Mouse (Mus musculus): ENCODE results near the gene Trim67.

Gene Trim67

DNA sequence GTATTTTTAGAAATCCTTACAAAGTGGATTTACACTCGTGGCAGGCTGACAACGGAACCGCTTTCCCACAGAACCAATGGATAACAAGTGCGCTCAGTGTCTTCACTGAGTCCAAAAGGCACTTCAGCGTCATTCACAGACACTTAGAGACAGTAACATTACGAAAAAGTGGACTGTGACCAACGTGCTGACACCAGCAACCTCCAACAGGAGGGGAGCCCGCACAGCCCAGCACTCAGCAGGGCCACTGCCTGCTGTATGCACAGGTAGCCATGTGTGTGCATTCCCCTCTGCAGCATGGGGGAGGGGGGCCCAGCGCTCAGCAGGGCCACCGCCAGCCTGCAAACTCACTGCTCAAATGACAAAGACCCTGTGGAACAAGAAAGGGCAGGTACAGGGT is 46.5 kb downstream of the Trim67 start:
- CTCF ChIA-PET = no interaction called here
- POLR2A ChIA-PET = interaction anchor here in 2 of 4 experiments (0.5 to 1.3 kb wide), 2 partner anchors 17 to 43 kb away, joined by 4 to 5 read pairs; no protein-coding TSS in a partner anchor

DNA sequence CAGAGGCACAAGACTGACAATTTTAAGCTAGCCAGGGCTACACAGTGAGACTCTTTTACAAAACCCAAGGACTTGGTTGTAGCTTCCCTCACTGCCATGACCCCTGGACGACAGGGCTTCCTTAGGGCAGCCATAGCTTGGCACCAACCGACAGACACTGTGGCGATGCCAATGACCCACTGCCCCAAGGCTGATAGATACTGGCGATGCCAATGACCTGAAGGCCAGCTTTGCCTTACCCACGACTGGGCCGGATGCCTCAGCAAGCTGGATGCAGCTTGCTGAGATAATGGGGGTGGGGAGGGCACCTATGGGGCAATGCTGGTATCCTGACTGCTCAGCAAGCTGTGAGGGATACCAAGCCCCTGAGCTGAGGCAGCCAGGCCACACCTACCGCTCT is 48.0 kb downstream of the Trim67 start:
- POLR2A ChIA-PET = interaction anchor here in 1 of 4 experiments (1.3 kb wide), 1 partner anchor 14 kb away, joined by 3 read pairs; no protein-coding TSS in a partner anchor

DNA sequence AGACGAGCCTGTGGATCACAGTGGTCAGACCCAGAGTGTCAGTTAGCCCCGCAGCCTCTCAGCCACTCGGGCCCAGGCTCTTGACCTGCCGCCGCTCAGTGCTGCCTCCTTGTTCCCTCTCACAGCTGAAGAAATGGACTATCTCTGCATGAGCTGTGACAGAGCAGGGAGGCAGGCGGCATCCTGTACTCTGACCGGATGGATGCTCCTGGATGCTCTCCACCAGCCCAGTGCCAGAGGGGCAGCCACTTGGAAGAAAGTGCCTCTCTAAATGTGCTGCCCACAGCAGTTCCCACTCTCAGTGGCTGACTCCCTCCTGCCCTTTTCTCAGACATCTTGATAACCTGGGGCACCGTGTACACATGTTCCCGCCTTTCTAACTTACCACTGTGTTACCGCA is 48.9 kb downstream of the Trim67 start:
- ChIA-PET POLR2A (interaction anchor here in 2 of 4 experiments (0.7 to 1.3 kb wide), 3 partner anchors 15 to 54 kb away, joined by 3 to 4 read pairs (median 3); no protein-coding TSS in a partner anchor), CTCF (interaction anchor here in 1 of 4 experiments (0.5 kb wide), 1 partner anchor 89 kb away, joined by 7 read pairs; no protein-coding TSS in a partner anchor)

More for the DNA sequence above, 48.0 kb downstream of the Trim67 start:
- CTCF ChIA-PET = interaction anchor here in 1 of 4 experiments (0.5 kb wide), 1 partner anchor 317 kb away, joined by 5 read pairs; no protein-coding TSS in a partner anchor

- POLR2A ChIA-PET = interaction anchor here in 1 of 4 experiments (1.2 to 3.1 kb wide), 2 partner anchors 12 to 16 kb away, joined by 3 to 21 read pairs; no protein-coding TSS in a partner anchor
Observed at GRCm38 (mm10) chr8:124842929-124843328, 50.0 kb downstream of the Trim67 start.

DNA sequence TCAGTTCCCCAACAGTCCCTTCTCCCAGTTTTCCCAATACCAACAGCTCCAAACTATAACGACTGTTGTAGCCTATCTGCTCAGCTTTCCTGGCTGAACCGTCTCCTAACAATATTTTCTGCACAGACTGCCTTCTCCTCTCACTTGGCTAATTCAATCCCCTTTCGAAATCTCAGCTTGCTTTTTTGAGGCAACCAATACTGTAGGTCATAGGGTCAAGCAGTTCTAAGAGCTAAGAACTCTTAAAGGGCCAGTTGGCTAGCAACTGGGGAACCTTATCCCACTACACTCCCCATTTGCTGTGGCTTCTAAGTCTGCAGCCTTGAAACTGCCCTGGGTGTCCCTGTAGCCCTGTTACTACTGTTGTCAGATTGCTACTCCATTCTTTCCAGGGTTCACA is 52.2 kb downstream of the Trim67 start:
- ChIA-PET POLR2A (interaction anchor here in 3 of 4 experiments (0.6 to 3.1 kb wide), 6 partner anchors 9 to 1741 kb away, joined by 3 to 21 read pairs (median 5); partner anchors contain the start of genes 2810004N23Rik (in 1 of the 3) and Gnpat (in 1 of the 3)), CTCF (interaction anchor here in 2 of 4 experiments (0.6 to 1.4 kb wide), 3 partner anchors 9 to 44 kb away, joined by 3 to 7 read pairs (median 3); no protein-coding TSS in a partner anchor)

More at GRCm38 (mm10) chr8:124842929-124843328, 50.0 kb downstream of the Trim67 start:
- CTCF ChIA-PET = interaction anchor here in 1 of 4 experiments (0.6 kb wide), 1 partner anchor 850 kb away, joined by 7 read pairs; no protein-coding TSS in a partner anchor

- ChIA-PET CTCF (no interaction called here), POLR2A (interaction anchor here in 2 of 4 experiments (1.0 to 3.1 kb wide), 5 partner anchors 9 to 15 kb away, joined by 4 to 21 read pairs (median 5); partner anchors contain the start of genes 2810004N23Rik (in 1 of the 2) and Gnpat (in 1 of the 2))
Observed at GRCm38 (mm10) chr8:124845573-124845972, 52.7 kb downstream of the Trim67 start.

DNA sequence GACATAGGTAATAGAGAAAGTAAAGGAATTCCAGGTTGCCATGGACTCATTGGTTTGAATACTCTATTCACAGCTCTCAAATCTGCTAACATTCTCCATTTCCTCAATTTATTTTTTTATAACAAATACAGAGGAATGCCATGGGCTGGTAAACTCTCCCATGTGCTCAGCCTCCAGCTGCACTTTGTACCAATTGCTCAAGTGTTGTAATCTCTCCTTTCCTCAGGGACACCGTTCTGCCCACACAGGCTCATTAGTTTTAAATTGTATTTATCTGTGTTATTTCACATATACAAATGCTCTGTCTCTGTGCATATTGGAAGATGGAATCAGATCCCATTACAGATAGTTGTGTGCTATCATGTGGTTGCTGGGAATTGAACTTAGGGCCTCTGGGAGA is 60.6 kb downstream of the Trim67 start:
- CTCF ChIA-PET = interaction anchor here in 1 of 4 experiments (0.6 kb wide), 1 partner anchor 92 kb away, joined by 3 read pairs; no protein-coding TSS in a partner anchor

GRCm38 (mm10) chr8:124859466-124859865 is 66.6 kb downstream of the Trim67 start:
- ChIA-PET POLR2A (interaction anchor here in 3 of 4 experiments (0.6 to 4.8 kb wide), 17 partner anchors 9 to 339 kb away, joined by 3 to 48 read pairs (median 5); partner anchors contain the start of gene Cog2 (in 1 of the 3)), CTCF (interaction anchor here (0.5 to 1.6 kb wide), 19 partner anchors 10 to 1624 kb away, joined by 3 to 11 read pairs (median 4); partner anchors contain the start of gene Spata2l (in 1 of the 4))

More for the DNA sequence above, 60.6 kb downstream of the Trim67 start:
- POLR2A ChIA-PET = interaction anchor here in 2 of 4 experiments (1.2 to 4.0 kb wide), 5 partner anchors 8 to 18 kb away, joined by 4 to 21 read pairs (median 5); no protein-coding TSS in a partner anchor

DNA sequence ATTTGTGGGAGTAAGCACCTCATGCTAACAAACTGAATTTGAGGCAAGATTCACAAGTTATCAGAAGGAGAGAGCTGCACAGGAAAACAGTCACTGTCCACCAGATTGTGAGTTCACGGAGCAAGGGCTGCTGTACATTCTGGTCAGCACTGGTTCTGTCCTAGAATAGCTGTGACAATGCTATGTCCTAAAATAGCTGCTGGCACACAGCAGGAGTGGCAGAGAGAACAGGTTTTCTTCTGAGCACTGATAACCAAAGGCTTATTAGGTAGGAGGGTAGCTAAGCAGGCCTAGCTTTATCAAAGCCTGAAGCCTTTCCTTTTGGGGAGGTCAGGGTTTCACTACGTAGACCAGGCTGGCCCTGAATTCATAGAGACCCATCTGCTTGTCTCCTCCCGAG is 67.3 kb downstream of the Trim67 start:
- POLR2A ChIA-PET = interaction anchor here in 3 of 4 experiments (0.6 to 4.8 kb wide), 11 partner anchors 12 to 70 kb away, joined by 3 to 48 read pairs (median 5); no protein-coding TSS in a partner anchor
- CTCF ChIA-PET = interaction anchor here (0.5 to 1.6 kb wide), 13 partner anchors 10 to 990 kb away, joined by 3 to 11 read pairs (median 4); no protein-coding TSS in a partner anchor

DNA sequence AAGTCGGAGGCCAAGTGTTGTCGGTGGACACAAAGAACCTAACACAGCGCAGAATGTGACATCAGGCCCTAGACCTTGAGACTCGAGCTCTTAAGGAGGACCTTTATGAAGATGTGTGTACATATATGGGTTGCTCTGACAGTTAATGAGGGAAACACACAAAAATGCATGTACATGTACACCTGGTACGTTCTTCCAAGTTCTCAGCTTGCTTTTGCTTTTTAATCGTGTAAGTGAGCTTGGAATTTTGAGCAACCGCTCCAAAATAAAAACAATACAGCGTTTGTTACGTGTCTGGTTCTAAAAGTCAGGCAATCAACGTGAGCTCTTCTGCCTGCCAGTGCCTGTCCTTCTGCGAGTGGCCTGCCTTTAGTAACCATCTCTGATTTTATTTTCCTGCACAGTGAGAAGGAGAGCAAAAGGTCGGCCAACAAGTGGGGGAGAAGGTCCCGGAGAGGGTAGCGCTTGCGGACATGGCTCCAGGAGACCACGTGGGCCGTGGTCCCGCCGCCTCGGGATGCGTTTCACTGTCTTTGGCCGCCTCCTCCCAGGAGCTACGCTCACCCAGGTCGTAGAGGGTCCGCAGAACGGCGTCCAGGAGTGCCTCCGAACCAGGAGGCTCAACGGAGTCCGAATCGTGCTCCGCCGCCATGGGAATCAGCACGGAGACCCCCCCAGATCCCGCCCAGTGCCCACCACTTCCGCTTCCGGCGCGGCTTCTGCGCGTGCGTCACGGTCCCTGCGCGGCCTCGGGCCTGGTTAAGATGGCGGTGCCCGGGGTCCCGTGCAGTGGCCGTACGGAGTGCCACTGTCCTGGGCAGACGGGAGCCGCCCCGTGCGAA is 69.7 kb downstream of the Trim67 start, which contains the start of the genes Gnpat and 2810004N23Rik:
TSS of gene Gnpat (plus strand) at position 713 of the 842 bp plus-strand sequence.
TSS of gene 2810004N23Rik (minus strand) at position 800 of the 842 bp plus-strand sequence.
- CTCF ChIA-PET = interaction anchor here in 3 of 4 experiments (0.5 to 1.4 kb wide), 6 partner anchors 9 to 199 kb away, joined by 3 to 6 read pairs (median 4); no protein-coding TSS in a partner anchor

DNA sequence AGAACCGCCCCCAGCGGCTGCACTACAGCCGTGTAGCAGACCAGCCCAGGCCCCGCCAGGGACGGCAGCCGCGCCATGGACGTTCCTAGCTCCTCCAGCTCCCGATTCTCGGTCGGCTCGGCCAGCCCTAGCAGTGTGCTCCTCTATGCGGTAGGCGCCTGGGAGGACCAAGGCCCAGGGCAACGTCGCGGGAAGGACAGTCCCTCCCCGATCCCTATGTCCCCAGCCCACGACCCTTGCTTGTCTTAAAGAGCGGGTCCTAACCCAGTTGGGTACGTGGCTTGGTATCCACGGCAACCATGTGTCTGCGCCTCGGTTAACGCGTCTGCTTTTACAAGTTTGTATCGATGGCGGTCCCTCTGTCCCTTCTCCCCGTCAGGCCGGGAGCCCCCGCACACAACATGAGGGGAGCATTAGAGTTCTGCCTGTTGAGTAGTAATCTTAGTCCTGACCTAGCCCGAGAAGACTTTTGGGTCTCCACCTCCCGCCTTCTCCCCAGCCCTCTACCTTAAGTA is 70.3 kb downstream of the Trim67 start:
- ChIA-PET CTCF (interaction anchor here in 2 of 4 experiments (1.0 to 1.4 kb wide), 3 partner anchors 16 to 183 kb away, joined by 3 read pairs; no protein-coding TSS in a partner anchor), POLR2A (interaction anchor here in 3 of 4 experiments (0.6 to 4.8 kb wide), 13 partner anchors 9 to 707 kb away, joined by 3 to 48 read pairs (median 5); partner anchors contain the start of genes Egln1 (in 1 of the 3) and Trim67 (in 1 of the 3))

More for the DNA sequence above, 69.7 kb downstream of the Trim67 start, which contains the start of the genes Gnpat and 2810004N23Rik:
- POLR2A ChIA-PET = interaction anchor here (0.6 to 4.8 kb wide), 25 partner anchors 9 to 707 kb away, joined by 3 to 48 read pairs (median 4); partner anchors contain the start of genes Egln1 (in 1 of the 4) and Trim67 (in 1 of the 4)

DNA sequence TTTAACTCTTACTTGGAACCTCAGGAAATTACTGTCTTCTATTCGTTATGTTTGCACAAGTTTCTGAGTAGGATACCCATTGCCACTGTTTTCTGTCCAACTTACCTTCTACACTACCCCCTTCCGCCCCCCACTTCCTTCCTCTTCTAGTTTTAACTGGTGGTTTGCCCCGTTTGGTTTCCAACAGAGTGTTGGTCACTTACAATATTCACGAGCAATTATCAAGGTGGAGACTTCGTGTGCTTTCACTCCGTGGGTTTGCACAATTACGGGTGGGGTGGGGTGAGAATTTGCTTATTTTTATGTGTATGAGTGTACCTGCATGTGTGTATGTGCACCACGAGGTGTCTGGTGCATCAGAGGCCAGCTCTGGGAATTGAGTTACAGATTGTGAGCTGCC is 70.8 kb downstream of the Trim67 start:
- CTCF ChIA-PET = interaction anchor here in 1 of 4 experiments (1.0 kb wide), 1 partner anchor 69 kb away, joined by 3 read pairs; no protein-coding TSS in a partner anchor
- POLR2A ChIA-PET = interaction anchor here in 2 of 4 experiments (0.7 to 4.8 kb wide), 7 partner anchors 8 to 85 kb away, joined by 3 to 48 read pairs (median 5); partner anchors contain the start of genes Egln1 (in 1 of the 2) and Trim67 (in 1 of the 2)

DNA sequence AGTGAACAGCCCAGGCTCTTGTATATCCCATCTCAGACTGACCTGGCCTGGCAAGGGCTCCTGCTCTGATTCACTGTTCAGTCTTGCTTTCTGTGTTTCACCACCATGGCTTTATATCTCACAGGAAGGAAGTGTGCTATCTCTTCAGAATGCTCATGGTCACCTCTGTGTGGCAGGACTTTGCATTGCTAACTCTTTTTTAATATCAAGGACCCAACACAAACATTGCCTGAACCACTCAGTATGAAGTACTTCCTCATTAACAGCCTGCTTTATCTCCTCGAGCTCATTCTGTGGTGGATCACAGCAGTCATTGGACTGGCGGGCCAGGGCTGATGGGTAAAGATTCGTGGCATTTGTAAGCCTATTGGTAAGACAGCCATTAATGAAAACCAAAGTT is 73.8 kb downstream of the Trim67 start:
- POLR2A ChIA-PET = interaction anchor here in 2 of 4 experiments (0.5 to 0.6 kb wide), 3 partner anchors 168 to 1887 kb away, joined by 3 read pairs; no protein-coding TSS in a partner anchor

GRCm38 (mm10) chr8:124867126-124867525 is 74.2 kb downstream of the Trim67 start:
- ChIA-PET POLR2A (interaction anchor here in 2 of 4 experiments (0.6 kb wide), 2 partner anchors 168 to 468 kb away, joined by 3 read pairs; no protein-coding TSS in a partner anchor), CTCF (no interaction called here)

More for the DNA sequence above, 73.8 kb downstream of the Trim67 start:
- CTCF ChIA-PET = no interaction called here

GRCm38 (mm10) chr8:124869708-124870107 is 76.8 kb downstream of the Trim67 start:
- CTCF ChIA-PET = interaction anchor here in 1 of 4 experiments (0.6 kb wide), 1 partner anchor 10 kb away, joined by 4 read pairs; no protein-coding TSS in a partner anchor

GRCm38 (mm10) chr8:124871474-124871873 is 78.6 kb downstream of the Trim67 start:
- ChIA-PET POLR2A (interaction anchor here in 3 of 4 experiments (0.6 to 6.0 kb wide), 14 partner anchors 9 to 154 kb away, joined by 3 to 48 read pairs (median 4); partner anchors contain the start of genes 2810004N23Rik (in 2 of the 3) and Gnpat (in 2 of the 3)), CTCF (interaction anchor here in 3 of 4 experiments (0.6 to 1.7 kb wide), 14 partner anchors 9 to 213 kb away, joined by 3 to 6 read pairs (median 3); partner anchors contain the start of gene 2310022B05Rik (in 2 of the 3))

More at GRCm38 (mm10) chr8:124869708-124870107, 76.8 kb downstream of the Trim67 start:
- POLR2A ChIA-PET = interaction anchor here in 2 of 4 experiments (0.5 to 6.0 kb wide), 6 partner anchors 8 to 184 kb away, joined by 3 to 48 read pairs (median 4); partner anchors contain the start of genes 2810004N23Rik (in 1 of the 2) and Gnpat (in 1 of the 2)
